Mouse (Mus musculus) lung, adult 2 months (tissue): ENCODE measurements around the gene Itgal. TPM values are rescaled to one million over a fixed set of nuclear protein-coding genes. Genes with fewer than 3 reads are reported as not detected.

ENCODE experiments used
- DNase-seq: peaks from one replicate; pipeline ENCODE4 v3.0.0; 2022
- H3K4me1 ChIP-seq: fragments of 200-500 bp; 2 replicates; pipeline ENCODE4 v1.6.1; 2011; ENCODE audit warnings: low read length; ENCODE audit not compliant: control insufficient read depth, insufficient read depth
- H3K4me3 ChIP-seq: fragments of 200-500 bp; replicated peaks from 2 replicates; pipeline ENCODE3; 2011; ENCODE audit warnings: low read depth, mild to moderate bottlenecking, control low read depth, low read length; ENCODE audit errors: extremely low read depth
- CTCF ChIP-seq: fragments of 200-500 bp; IDR thresholded peaks from 2 replicates; pipeline ENCODE4 v1.5.1; 2011; ENCODE audit warnings: mild to moderate bottlenecking, low read length, control low read depth; ENCODE audit not compliant: insufficient read depth
- POLR2A ChIP-seq: fragments of 200-500 bp; IDR thresholded peaks from 2 replicates; pipeline ENCODE4 v1.6.1; 2011; ENCODE audit warnings: low read depth, mild to moderate bottlenecking, control low read depth, low read length, borderline replicate concordance; ENCODE audit errors: extremely low read depth
- WGBS: fragments of 180-500 bp; shearing (Covaris S2); methylation state at CpG from one replicate; pipeline ENCODE4 v1.1.7; 2018; 5-methylcytosine and 5-hydroxymethylcytosine counted together
- polyA plus RNA-seq: library from polyadenylated mRNA; depleted of rRNA; stranded (reverse); fragments of >200 nt; gene quantifications from 2 replicates; pipeline ENCODE4 v1.2.3, GENCODE M21; 2012

Itgal gene
- polyA plus RNA-seq, 1 experiment: 36.9 TPM

DNA sequence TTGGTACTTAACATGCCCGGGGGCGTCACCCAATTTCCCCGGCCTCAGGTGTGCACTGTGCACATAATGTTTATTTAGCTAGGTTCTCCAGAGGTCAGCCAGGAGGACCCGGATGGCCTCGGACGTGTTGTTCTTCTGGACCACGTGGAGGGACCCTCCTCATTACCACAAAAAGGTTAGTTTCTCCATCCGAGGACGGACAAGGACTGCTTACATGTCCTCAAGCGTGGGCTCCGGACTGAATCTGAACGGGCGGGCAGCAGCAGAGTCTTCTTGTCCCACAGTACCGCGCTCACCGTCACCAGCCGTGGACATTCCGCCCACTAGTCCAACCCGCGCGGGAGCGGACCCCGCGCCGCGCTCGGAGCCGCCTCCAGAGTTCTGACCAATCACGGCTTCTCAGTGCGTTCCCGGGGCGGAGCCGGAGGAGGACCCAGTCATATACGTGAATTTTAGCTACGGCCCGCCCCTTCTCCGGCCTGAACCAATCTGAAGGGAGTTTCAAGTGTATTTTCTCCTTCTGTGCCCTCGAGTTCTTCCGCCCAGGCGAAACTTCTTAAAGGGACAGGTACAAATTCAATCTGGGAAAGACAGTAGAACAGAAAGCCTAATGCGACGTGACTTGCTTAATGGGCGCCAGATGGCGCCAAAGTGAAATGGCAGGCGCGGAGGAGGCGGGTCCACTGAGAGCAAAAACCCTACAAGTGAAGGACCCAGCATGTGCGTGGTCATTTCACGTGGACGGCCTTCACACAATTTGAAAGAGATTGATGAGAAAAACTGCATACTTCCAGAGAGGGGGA is 35.5 kb upstream of the Itgal start, which contains the start of gene Dctpp1:
Dctpp1 (minus strand) TSS at position 401 of the 803 bp plus-strand sequence.
- peak; percentile 82; the same call in 1 of the 2 replicates for TF ChIP-seq POLR2A
- peak; percentile 82 for TF ChIP-seq CTCF
- H3K4me1 ChIP-seq: peaks cover 4% of the 10 kb centered on the region; the same call in 1 of the 2 replicates
- peak; percentile 94 for DNase-seq
- under 1% methylated on average over 50 of the region's 50 CpGs for WGBS
- H3K4me3 ChIP-seq: peak within 1 kb of the TSS; percentile 81

DNA sequence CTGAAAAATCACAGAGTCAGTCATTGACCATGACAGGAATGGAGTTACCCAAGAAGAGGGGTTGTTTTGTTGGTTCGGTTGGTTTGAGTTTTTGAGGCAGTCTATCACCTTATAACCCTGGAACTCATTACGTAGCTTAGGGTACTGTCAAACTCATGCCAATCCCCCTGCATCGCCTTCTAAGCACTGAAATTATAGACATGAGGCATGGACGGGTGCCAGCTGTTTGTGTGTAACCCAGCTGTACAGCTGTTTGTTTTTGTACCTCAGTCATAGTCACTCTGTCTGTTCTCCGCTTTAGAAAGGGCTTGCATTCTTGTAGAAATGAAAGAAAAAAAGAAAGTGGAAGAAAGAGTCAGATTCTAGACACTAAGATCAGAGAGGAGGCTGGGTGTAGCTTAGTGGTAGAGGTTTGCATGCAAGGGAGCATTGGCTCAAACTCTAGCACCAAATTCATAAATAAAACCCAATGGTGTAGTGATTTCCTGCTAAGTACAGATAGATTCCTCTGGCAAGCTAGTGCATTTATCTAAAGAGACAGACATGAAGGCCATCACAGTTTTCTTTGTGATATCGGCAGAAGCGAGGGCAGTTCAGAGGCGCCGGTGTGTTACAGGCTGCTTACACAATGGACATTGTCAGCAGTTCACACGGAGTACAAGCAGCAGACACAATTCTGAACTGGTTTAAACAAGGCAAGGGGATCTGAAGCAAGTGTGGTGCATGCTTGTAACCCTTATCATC is 33.7 kb upstream of the Itgal start:
- TF ChIP-seq POLR2A (no peak), CTCF (no peak)
- 68% methylated on average over 10 of the region's 10 CpGs for WGBS
- H3K4me3 ChIP-seq: no peak overlapping the region
- DNase-seq: no peak
- H3K4me1 ChIP-seq: peaks cover 4% of the 10 kb centered on the region; the same call in 1 of the 2 replicates

DNA sequence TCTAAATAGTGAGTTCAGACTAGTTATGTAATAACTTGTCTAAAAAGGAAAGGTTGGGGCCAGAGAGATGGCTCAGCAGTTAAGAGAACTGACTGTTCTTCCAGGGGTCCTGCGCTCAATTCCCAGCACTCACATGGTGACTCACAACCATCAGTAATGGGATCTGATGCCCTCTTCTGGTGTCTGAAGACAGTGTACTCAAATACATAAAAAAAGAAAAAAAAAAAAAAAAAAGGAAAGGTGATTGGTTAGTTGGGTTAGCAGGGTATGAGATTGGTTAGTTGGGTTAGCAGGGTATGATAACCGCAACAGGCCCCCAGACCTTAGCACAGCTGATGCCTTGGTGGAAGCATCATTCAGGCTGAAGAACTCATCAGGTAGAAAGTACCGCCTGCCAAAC is 32.5 kb upstream of the Itgal start:
- Histone ChIP-seq H3K4me3 (no peak overlapping the region), H3K4me1 (peaks cover 4% of the 10 kb centered on the region; the same call in 1 of the 2 replicates)
- no peak for DNase-seq
- TF ChIP-seq CTCF (no peak), POLR2A (no peak)
- 88% methylated on average over 3 of the region's 3 CpGs for WGBS

DNA sequence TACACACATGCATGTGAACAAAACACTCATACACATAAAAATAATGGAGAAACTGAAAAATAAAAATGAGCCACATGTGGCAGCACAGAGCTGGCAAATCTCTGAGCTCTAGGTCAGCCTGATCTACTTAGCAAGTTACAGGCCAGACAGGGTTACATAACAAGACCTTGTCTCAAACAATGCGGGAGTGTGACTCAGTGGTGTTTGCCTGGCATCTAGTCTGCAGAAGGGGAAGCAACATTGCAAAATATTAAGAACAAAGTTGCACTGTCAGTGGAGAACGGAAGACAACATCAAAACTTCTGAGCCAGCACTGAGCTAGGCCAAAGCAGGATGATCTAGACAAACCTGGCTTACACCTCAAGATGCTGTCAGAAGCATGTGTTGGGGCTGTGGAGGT is 25.8 kb upstream of the Itgal start:
- H3K4me3 ChIP-seq: no peak overlapping the region
- no peak for DNase-seq
- H3K4me1 ChIP-seq: peaks cover 9% of the 10 kb centered on the region
- TF ChIP-seq POLR2A (no peak), CTCF (no peak)
- 60% methylated on average over 2 of the region's 2 CpGs for WGBS

DNA sequence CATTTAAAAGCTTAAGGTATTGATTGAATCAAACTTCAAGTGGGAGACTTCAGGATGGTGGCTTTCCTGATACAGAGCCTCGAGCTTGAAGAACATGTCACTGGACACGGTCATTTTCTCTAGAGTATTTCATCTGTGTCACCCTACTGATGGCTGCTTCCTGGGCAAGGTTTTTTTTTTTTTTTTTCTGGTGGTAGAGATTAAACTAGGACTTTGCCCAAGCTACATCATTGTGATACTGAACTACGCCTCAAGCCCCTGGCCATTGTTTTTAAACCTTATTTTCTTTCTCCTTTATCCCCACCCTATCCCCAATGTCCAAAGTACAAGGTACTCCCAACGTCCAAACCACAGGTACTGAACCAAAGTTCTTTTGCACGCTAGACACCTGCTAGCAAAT is 25.4 kb upstream of the Itgal start:
- no peak overlapping the region for H3K4me3 ChIP-seq
- DNase-seq: no peak
- TF ChIP-seq CTCF (no peak), POLR2A (no peak)
- H3K4me1 ChIP-seq: peaks cover 9% of the 10 kb centered on the region
- WGBS: 86% methylated on average over 5 of the region's 5 CpGs

DNA sequence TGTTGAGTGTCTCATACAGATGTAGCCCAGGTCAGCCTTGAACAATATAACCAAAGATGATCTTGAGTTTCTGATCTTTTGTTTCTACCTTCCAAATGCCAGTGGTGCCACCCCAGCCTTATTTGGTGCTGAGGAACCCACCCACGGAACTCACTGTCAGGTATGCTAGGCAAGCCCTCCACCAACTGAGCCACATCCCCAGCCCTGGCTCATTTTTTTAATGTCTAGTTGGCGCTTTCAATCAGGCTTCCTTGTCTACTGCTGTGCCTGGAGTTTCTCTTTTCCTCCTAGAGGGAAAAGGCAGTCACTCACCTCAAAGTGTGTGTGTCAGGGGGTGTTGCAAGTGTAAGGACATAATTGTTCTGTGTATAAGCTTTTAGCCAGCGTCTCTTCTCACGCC is 25.0 kb upstream of the Itgal start:
- TF ChIP-seq CTCF: no peak
- TF ChIP-seq POLR2A: no peak
- Histone ChIP-seq H3K4me3 (no peak overlapping the region), H3K4me1 (peaks cover 9% of the 10 kb centered on the region)
- no peak for DNase-seq
- WGBS: 86% methylated on average over 4 of the region's 4 CpGs

DNA sequence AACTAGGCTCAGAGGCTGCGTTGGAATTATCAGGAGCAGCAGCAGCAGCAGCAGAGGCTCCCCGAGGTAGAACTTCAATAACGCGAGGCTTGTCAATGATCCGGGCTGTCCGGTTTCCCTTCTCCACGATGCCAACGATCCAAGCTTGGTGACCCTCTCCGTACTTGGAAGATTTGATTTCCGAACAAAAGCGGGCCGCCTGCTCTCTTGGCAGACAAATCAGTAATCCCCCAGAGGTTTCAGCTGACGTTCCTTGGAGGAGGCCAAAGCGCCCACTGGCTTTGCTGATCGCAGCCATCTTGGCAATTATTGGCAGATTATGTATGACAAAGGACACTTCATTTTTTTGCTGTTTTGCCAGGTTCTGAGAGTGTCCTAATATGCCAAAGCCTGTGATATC is 23.5 kb upstream of the Itgal start:
- peaks cover 9% of the 10 kb centered on the region for H3K4me1 ChIP-seq
- no peak for DNase-seq
- no peak overlapping the region for H3K4me3 ChIP-seq
- WGBS: 92% methylated on average over 15 of the region's 15 CpGs
- TF ChIP-seq CTCF (no peak), POLR2A (no peak)

DNA sequence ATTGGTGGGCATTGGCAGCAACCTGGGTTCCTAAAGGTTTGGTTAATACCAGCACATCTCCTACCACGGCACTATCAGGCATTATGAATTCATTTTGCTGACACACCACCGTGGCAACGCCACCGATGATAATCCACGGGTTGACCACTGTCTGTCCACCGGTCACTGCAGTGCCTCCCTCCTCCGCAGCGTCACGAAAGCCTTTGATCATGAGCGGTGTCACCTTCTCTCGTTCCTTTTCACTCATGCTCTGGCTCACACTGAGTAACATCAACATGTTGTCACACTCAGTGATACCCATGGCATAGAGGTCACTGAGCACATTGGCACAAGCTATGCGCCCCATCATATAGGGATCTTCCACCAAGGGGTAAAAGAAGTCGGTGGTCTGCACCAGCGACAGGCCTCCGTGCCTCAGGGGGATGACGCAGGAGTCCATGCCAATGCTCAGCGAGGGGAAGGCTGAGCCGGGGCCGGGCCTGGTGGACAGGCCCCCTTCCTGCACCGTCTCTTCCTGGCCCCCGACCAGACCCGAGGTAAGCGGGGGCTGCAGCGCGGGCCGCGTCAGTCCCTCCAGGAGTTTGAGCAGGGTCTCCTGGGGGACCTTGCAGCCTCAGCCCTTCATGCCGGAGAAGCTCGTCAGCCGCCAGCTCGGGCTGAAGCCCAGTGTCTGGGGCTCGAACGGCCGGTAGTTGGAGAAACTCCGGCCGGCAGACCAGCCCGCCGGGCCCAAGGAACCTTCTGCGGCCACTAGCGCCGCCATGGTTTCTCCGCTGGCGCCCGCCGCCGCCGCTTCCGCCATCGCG is 22.7 kb upstream of the Itgal start:
- peak overlapping the region; percentile 74 for H3K4me3 ChIP-seq
- 10% methylated on average over 50 of the region's 50 CpGs for WGBS
- H3K4me1 ChIP-seq: peaks cover 9% of the 10 kb centered on the region
- no peak for TF ChIP-seq CTCF
- no peak for TF ChIP-seq POLR2A
- no peak for DNase-seq
